14 mouse cellular contexts compared by ENCODE assay signal in the genomic region with DNA sequence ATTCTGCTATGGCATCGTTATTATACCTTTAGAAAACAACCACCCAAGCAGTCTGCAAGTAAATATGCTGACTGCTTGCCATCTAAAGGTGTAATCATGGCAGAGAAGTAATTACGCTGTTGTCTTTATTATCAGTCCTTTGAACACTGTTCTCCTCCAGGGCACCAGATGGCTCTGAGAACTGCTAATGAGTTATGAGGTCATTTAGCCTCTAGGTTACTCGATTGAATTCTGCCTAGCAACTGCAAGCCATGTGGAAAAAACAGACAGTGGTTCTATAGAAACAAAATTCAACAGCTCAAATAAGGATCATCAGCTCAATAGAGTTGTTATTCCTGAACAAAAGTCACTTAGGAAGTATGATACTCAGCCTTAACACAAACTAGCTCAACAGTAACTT. TPM values are rescaled to one million over a fixed set of nuclear protein-coding genes. Genes with fewer than 3 reads are reported as not detected.
A peak's percentile ranks its signal among the peaks of the same experiment; 100 is the strongest.
DNase-seq lines count a peak whose midpoint lies in the region; ATAC-seq and TF ChIP-seq lines count a peak whose summit lies in the region.
"Had no signal": no experiment of that assay in that cellular context is flagged by ENCODE, and none has a peak within 500 bp of the region (broad histone marks: within the 10 kb centered on the region; RNA-seq: fewer than 3 reads in every experiment).

No protein-coding gene starts in this region.

- DNase-seq in cerebellum, adult 9-10 months: peak; percentile 27
- DNase-seq in cerebellum, adult 11-12 months: no peak
- peak; percentile 76 for DNase-seq in hindbrain, postnatal 0 days (ENCODE audit: low spot score)
- peak; percentile 75 for DNase-seq in retina, embryonic 14.5 days (ENCODE audit: low spot score)
- DNase-seq in spleen, postnatal 14 days (ENCODE audit: low spot score in 2 of 2): no peak
- DNase-seq: gastrocnemius, adult 2 months; kidney, adult 2 months; kidney, postnatal 4 days; lung, adult 2 months; right cerebral cortex, postnatal 25 days; thymus, adult 18-20 months had no signal

- no peak overlapping the region for H3K4me3 ChIP-seq in midbrain, embryonic 12.5 days
- H3K4me3 ChIP-seq in midbrain, embryonic 15.5 days: no peak overlapping the region
- H3K4me3 ChIP-seq in hindbrain, postnatal 0 days (ENCODE audit: low read length): no peak overlapping the region
- H3K4me3 ChIP-seq in kidney, embryonic 15.5 days (replicated peaks): no peak overlapping the region
- H3K4me3 ChIP-seq: gastrocnemius, adult 2 months had no signal

- peaks cover 22% of the 10 kb centered on the region for H3K36me3 ChIP-seq in midbrain, embryonic 12.5 days
- H3K36me3 ChIP-seq in midbrain, embryonic 15.5 days (replicated peaks): peaks cover 12% of the 10 kb centered on the region
- peaks cover 4% of the 10 kb centered on the region; the same call in 1 of the 2 replicates for H3K36me3 ChIP-seq in hindbrain, postnatal 0 days (ENCODE audit: insufficient read depth, low read length)
- peaks cover 27% of the 10 kb centered on the region for H3K36me3 ChIP-seq in kidney, embryonic 15.5 days

- no peak for ATAC-seq in midbrain, embryonic 12.5 days (ENCODE audit: low FRiP score, low read depth)
- no peak for ATAC-seq in midbrain, embryonic 15.5 days (replicated peaks)
- ATAC-seq in hindbrain, postnatal 0 days: peak; percentile 54
- no peak for ATAC-seq in kidney, embryonic 15.5 days (replicated peaks; ENCODE audit: low FRiP score)

- H3K9ac ChIP-seq in midbrain, embryonic 12.5 days (replicated peaks): no peak overlapping the region
- no peak overlapping the region for H3K9ac ChIP-seq in midbrain, embryonic 15.5 days
- no peak overlapping the region for H3K9ac ChIP-seq in hindbrain, postnatal 0 days (replicated peaks; ENCODE audit: low read length)
- no peak overlapping the region for H3K9ac ChIP-seq in kidney, embryonic 15.5 days

- no peak overlapping the region for H3K4me2 ChIP-seq in midbrain, embryonic 12.5 days (replicated peaks)
- no peak overlapping the region for H3K4me2 ChIP-seq in midbrain, embryonic 15.5 days
- H3K4me2 ChIP-seq in hindbrain, postnatal 0 days (ENCODE audit: low read depth, low read length): no peak overlapping the region
- H3K4me2 ChIP-seq in kidney, embryonic 15.5 days: no peak overlapping the region

- peaks cover 17% of the 10 kb centered on the region; the same call in 1 of the 2 replicates for H3K4me1 ChIP-seq in midbrain, embryonic 12.5 days
- peaks cover 12% of the 10 kb centered on the region for H3K4me1 ChIP-seq in midbrain, embryonic 15.5 days
- no peaks in the 10 kb centered on the region for H3K4me1 ChIP-seq in hindbrain, postnatal 0 days (ENCODE audit: insufficient read depth, low read length)
- peaks cover 4% of the 10 kb centered on the region; the same call in 1 of the 2 replicates for H3K4me1 ChIP-seq in kidney, embryonic 15.5 days

- WGBS in midbrain, embryonic 12.5 days: 51% methylated on average over 3 of the region's 3 CpGs
- 40% methylated on average over 3 of the region's 3 CpGs for WGBS in midbrain, embryonic 15.5 days
- 15% methylated on average over 3 of the region's 3 CpGs for WGBS in hindbrain, postnatal 0 days
- 47% methylated on average over 3 of the region's 3 CpGs for WGBS in kidney, embryonic 15.5 days

- H3K9me3 ChIP-seq in midbrain, embryonic 12.5 days: no peaks in the 10 kb centered on the region
- no peaks in the 10 kb centered on the region for H3K9me3 ChIP-seq in midbrain, embryonic 15.5 days
- H3K9me3 ChIP-seq in hindbrain, postnatal 0 days (ENCODE audit: low read length): no peaks in the 10 kb centered on the region
- H3K9me3 ChIP-seq in kidney, embryonic 15.5 days (replicated peaks): no peaks in the 10 kb centered on the region

- H3K27me3 ChIP-seq in midbrain, embryonic 12.5 days: no peaks in the 10 kb centered on the region
- H3K27me3 ChIP-seq in midbrain, embryonic 15.5 days (replicated peaks): no peaks in the 10 kb centered on the region
- H3K27me3 ChIP-seq in hindbrain, postnatal 0 days (ENCODE audit: insufficient read depth, low read length): no peaks in the 10 kb centered on the region
- H3K27me3 ChIP-seq in kidney, embryonic 15.5 days: no peaks in the 10 kb centered on the region

- H3K27ac ChIP-seq in midbrain, embryonic 12.5 days (replicated peaks): peak overlapping the region; percentile 64; the same call in 1 of the 2 replicates
- H3K27ac ChIP-seq in midbrain, embryonic 15.5 days: no peak overlapping the region
- peak overlapping the region; percentile 54; the same call in 1 of the 2 replicates for H3K27ac ChIP-seq in hindbrain, postnatal 0 days
- H3K27ac ChIP-seq in kidney, embryonic 15.5 days: no peak overlapping the region
- H3K27ac ChIP-seq: gastrocnemius, adult 2 months had no signal

- no peak for TF ChIP-seq CTCF in hindbrain, postnatal 0 days (IDR thresholded peaks at IDR 0.05; ENCODE audit: low read depth)

RNA-seq across cellular contexts. Expression of a gene that starts 4.9 kb away (rescaled TPM):
- 230 and 231 TPM in 2 replicates for polyA plus RNA-seq in midbrain, embryonic 12.5 days (2016; fragmentation: Nextera tagmentation; extraction: Ambion mirVana)
- 155 and 156 TPM in 2 replicates for polyA plus RNA-seq in midbrain, embryonic 15.5 days (2015; fragmentation: Nextera tagmentation; extraction: Ambion mirVana)
- 14.7 and 29.3 TPM in 2 replicates for total RNA-seq in hindbrain, postnatal 0 days (2014; rRNA removed)
- 205 and 218 TPM in 2 replicates for polyA plus RNA-seq in hindbrain, postnatal 0 days (2015; fragmentation: Nextera tagmentation; extraction: Ambion mirVana)
- 196 and 209 TPM in 2 replicates for polyA plus RNA-seq in kidney, embryonic 15.5 days (2015; fragmentation: Nextera tagmentation; extraction: Ambion mirVana)

Comparison
In these comparisons a context has a peak if more than half of its experiments do, and no peak if none do; other contexts are left out.
1. DNase-seq: peak in cerebellum, adult 9-10 months (single experiment), hindbrain, postnatal 0 days (single experiment) and retina, embryonic 14.5 days (single experiment); none in cerebellum, adult 11-12 months (single experiment) and spleen, postnatal 14 days (0 of 2).
2. H3K27ac ChIP-seq: peak in midbrain, embryonic 12.5 days (single experiment) and hindbrain, postnatal 0 days (single experiment); none in midbrain, embryonic 15.5 days (single experiment) and kidney, embryonic 15.5 days (single experiment).